Mouse (Mus musculus): ENCODE measurements around the gene Polr2f.

Gene Polr2f

DNA sequence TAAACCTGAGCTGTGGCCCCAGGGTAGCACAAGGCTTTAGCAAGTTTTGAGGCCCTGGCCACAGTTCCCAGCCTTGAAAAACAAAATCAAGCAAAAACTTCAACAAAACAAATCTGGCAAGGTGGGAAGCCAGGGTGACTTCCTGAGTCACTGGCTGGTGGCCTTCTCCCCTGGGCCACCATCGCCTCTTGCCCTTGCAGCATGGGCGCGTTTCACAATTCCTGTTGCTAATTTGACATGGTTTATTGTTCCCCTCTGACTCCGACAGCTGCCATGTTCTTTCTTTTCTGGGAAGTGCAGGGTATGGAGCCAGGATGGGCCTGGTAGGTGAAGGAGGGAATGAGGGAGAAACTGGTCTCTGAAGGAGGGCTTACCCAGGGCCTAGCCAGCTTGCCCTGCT, 18.7 kb upstream of the Polr2f start:
- DNase-seq (ENCODE audit: low read depth, low spot score) = no peak

DNA sequence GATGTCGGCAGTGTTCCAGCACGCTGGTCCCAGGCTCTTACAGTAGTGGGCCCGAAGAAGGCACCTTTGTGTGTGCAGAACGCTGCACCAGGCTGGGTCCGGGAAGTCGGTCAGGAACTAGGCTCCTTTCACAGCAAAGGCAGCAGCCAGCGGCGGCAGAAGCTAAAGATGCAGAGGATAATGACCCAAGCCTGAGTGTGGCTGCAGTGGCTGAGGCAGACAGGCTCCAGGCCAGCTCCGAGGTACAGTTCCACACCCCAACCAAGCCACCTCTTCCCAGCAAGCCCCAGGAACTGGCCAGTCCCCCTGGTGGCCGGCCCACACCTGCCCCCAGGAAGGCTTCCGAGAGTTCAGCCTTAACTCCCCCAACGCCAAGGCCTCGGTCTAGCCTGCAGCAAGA, 18.3 kb upstream of the Polr2f start:
- DNase-seq (ENCODE audit: low read depth, low spot score) = no peak

DNA sequence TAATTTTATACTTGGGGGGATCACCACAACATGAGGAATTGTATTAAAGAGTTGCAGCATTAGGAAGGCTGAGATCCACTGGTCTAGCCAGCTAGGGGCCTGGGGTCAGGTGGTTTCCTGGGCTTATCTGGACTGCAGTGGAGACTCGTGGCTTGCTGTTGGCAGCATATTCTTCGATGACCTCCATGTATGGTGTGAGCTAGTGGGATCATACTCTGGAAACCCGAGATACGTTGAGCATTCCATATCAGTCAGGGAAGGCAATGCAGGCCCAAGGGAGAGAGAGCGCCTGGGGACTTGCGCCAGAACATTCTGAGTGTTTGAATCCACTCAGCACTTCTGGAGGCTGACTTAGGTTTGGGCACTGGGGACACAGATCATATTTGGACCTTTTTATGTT, 17.1 kb upstream of the Polr2f start:
- DNase-seq (ENCODE audit: low read depth, low spot score) = no peak

DNA sequence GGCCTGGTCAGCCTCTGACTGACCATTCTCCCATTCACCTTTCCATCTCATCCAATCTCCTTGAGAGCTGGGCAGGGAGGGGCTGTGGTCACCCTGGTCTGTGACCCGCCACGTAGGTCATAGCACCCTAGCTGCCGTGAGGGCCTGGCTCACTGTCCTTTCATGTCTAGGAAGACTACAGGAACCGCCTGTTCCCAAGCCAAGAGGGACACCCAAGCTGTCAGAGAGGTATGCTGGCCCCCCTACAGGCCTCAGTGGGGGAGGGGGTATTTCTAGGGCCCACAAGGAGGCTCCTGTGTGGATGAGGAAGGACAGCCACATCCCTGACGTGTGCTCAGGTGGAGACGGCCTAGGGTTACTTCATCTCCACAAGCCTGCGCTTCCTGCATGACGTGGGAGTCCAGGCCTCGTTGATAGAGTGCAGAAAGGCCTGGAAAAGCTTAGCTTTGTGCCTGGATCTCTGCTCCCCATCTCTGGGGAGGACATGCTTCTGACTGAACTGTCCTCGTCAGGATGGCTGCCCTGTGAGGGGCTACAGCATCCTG, 16.4 kb upstream of the Polr2f start:
- no peak for DNase-seq (ENCODE audit: low read depth, low spot score)

DNA sequence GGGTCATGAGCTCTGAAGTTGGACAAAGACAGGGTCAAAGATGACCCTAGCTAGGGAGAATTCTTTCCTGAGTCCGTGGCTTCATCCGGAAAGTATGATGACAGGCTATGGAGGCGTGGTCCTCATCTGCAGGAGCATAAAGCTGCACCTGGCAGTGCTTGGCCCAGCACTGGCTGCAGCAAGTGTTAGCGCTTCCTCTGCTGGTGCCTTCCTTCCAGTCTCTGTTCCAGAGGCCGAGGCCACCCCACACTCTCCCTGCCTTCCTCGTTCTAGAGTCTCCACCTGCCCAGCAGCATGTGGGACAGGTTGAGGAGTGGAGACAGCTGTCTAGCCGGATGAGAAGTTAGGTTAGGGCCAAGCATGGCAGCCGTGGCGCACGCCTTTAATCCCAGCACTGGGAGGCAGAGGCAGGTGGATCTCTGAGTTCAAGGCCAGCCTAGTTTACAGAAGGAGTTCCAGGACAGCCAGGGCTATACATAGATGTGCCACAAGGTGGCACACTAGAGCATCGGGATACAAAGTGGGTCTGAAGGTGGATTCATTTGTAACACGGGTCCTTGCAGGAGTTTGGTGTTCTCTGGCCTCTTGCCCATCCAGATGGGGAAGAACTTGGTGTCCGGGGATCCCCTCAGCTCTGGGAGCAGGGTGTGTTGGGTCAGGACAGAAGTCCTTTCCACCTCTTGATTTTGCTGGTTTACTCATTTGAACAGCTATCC, 14.4 kb upstream of the Polr2f start:
- DNase-seq (ENCODE audit: low read depth, low spot score) = peak; percentile 68

DNA sequence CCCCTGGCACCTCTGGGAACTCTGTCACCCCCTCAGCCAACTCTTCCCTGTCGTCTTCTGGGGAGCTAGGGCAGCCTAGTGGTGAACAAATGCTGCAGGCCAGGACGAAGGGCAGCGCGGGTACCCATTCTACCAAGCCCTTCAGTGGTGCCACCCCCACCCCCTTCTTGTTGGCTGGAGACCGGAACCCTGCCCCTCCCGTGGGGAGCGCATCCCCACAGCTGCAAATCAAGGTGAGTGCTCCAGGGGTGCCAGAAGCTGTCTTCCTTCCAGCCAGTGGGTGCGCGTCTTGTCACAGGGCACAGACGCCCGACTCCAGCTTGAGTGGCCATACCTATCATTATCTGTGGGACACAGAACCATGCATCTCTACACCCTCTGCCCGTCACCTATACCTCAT, 13.7 kb upstream of the Polr2f start:
- DNase-seq (ENCODE audit: low read depth, low spot score) = no peak

DNA sequence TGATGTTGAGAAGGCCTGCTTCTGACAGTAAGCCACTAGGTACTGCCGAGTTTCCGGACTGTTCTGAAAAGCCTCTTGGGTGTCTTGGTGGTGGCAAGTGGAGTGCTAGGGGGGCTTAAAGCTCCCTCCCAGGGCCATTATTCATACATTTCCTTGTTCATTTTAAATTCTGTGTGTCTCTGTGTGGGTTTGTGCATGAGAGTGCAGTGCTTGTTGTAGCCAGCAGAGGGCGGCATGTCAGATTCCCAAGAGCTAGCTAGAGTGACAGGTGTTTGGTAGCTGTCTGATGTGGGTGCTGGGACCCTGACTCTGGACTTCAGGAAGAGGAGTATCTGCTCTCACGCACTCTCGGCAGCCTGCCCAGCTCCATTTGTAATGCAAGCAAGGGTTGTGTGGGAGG, 12.6 kb upstream of the Polr2f start:
- no peak for DNase-seq (ENCODE audit: low read depth, low spot score)

DNA sequence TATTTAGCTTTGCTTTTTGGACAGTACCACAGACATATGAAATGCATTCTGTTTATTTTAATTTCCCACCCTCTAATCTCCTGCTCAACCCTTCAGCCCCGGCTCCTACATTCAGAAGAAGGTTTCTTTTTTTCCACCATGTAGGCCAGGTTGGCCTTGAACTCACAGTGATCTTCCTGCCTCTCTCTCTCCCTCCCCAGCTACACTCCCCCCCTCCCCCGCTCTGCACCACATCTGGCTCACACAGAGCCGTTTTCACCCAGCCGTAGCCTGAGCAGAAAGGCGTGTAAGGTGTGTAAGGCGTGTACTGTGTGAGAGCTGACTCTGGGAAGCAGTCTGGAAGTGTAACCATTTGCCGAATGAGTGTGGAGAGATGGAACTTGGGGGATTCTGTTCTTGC, 11.5 kb upstream of the Polr2f start:
- DNase-seq (ENCODE audit: low read depth, low spot score) = no peak

DNA sequence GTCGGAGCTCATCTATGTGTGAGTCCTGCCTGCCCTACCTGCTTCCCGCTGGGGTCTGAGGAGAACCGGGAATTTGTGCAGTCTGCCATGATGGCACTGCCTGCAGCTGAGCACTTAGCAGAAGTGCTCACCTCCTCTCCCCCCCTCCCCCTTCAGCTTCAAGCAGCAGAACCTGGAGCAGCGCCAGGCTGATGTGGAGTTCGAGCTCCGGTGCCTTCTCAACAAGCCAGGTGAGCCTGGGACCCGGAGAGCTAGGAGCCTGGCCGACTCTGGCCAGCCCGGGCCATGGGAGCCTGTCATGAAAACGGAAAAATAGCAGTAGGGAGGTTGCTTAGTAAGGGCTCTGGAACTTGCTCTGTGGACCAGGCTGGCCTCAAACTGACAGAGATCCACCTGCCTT, 10.0 kb upstream of the Polr2f start:
- no peak for DNase-seq (ENCODE audit: low read depth, low spot score)

DNA sequence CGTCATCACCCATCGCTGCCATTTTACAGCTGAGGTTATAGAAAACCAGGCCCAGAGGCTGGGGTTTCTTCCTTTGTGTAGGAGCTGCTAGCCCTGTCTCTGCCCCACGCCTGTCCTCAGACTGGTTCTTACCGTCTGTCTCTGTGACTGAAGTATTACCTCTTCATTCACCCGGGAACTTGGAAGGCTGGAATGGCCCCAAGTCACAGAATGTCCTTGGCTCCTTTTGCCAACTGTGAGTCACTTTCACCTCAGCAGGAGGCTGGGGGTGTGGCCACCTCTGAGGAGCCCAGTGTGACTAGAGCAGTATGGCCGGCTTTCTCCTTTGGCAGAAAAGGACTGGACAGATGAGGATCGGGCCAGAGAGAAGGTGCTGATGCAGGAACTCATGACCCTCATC, 9.4 kb upstream of the Polr2f start:
- no peak for DNase-seq (ENCODE audit: low read depth, low spot score)

DNA sequence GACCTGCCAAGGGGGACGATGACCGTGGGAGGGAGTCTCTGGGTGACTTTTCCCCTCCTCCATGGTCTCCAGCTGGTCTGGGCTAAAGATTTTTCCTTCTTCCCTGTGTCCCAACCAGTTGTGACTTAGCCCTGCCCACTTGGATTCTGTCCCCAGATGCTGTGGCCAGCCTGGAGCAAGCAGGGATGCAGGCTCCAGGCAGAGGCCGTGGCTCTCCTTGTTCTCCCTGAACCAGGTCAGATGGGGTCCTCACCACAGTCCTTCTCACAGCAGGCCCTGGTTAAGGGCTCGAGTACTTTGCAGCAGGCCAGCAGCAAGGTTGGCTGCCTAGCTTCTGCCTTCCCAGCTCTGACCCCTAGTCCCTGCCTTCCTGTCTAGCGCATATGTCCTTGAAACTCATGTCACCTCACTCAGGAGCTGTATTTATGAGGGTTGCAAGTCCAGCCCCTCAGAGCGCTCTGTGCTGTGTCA, 7.6 kb upstream of the Polr2f start:
- no peak for DNase-seq (ENCODE audit: low read depth, low spot score)

DNA sequence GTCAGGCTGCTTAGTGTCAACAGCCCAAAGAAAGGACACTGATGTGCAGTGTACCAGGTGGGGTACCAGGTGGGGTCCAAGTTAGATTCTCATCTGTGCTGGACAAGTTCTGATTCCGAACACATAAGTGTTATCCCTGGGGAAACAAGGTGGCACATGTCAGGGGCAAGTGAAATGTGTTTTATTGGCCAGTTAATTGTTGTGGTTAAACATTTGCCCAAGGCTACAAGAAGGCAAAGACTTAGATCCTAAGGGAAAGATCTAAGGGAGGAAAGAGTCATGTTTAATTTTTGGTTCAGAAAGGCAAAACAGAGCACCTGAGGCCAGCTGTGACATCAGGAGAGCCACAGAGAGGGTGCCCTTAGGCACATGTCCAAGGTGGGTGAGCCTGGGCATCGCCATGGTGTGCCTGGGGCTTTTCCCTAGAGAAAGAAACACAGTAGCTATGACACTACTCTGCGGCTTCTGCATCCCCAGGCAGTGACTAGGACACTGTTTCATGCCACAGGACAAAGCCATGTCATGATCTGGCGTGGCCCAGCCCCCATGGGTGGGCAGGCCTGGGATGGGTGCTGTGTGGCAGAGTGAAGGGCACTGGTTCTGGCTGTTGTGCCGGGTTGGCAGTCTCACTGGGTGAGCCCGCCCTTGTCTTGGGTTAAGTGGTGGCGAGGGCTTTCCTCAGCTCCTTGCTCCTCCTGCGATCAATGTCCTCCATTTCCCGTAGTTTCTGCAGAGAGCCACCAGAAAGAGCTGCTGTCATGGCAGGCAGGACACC, 6.1 kb upstream of the Polr2f start:
- no peak for DNase-seq (ENCODE audit: low read depth, low spot score)

DNA sequence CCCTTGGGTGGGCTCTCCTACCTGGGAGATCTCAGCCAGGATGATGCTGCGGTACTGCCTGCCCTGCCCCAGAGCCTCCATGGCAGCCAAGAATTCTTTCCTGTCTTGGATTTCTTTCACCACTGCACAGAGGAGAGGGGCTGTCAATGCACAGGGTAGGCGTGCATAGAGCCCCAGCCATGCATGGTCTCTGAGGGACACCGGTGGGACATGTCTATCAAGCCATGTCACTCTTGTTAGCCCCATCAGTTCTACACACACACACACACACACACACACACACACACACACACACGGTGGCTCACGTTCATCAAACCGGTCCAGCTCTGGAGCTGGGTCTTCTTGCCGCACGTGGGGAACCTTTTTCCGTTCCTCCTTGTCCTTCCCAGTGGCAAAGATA, 5.5 kb upstream of the Polr2f start:
- DNase-seq (ENCODE audit: low read depth, low spot score) = no peak

DNA sequence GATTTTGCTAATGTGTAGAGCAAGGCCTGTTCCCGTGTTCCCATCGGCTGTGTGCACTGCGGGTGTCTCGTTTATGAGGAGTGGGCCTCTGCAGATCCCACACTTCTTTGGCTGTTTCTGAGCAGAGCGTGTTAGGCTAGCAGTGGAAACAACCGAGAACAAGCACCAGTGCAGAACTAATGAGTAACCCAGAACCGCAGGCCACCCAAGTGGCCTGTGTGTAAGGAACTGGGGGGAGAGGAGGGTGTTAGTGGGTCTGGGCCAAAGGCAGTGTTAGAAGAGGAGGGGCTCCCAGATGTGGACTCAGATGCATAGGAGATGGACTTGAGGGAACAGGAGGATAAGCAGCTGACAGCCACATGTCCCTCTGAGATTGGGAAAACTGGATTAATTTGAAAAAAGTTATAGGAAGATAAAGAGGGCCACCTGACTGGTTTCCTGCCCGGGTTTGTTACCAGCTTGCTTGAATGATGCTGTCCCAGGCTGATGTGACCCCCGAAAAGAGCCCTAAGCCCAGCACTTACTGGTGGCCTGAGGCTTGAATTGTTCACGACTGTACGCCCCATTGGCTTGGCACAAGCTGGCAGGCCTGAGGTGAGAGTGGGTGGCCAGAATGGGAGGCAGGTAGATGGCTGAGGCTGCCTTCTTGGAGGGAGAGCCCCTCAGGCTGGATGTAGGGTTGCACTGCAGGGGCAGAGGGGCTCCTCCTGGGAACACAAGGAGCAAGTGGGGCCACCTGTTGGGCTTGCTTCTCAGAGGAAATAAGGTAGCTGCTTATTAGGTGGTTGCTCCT, 4.8 kb upstream of the Polr2f start:
- peak; percentile 12 for DNase-seq (ENCODE audit: low read depth, low spot score)

DNA sequence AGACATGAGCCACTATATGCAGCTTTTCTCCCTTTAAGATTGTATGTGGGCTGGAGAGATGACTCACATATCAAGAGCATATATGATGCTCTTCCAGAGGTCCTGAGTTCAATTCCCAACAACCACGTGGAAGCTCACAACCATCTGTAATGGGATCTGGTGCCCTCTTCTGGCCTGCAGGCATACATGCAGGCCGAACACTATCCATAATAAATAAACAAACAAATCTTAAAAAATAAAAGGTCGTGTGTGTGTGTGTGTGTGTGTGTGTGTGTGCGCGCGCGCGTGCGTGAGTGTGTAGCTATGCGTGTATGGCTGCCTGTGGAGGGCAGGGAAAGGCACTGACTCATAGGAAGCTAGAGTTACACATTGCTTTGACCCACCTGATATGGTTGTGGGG, 1.2 kb upstream of the Polr2f start:
- no peak for DNase-seq (ENCODE audit: low read depth, low spot score)

DNA sequence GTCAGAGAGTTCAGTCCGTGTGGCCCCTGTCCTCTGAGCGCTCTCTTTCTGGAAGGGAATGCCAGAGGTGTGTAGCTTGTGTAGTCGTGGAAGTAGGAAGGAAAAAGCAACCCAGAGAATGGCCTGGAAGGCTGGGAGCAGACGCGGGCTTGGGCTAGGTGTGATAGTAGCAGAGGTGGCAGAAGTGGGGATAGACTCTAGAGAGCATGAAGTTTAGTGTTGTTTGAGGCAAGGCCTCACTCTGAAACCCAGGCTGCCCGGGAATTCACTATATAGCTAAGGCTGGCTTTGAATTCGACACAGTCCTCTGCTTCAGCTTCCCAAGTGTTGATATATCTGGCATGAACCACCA, 733 bp downstream of the Polr2f start:
- DNase-seq (ENCODE audit: low read depth, low spot score) = no peak

DNA sequence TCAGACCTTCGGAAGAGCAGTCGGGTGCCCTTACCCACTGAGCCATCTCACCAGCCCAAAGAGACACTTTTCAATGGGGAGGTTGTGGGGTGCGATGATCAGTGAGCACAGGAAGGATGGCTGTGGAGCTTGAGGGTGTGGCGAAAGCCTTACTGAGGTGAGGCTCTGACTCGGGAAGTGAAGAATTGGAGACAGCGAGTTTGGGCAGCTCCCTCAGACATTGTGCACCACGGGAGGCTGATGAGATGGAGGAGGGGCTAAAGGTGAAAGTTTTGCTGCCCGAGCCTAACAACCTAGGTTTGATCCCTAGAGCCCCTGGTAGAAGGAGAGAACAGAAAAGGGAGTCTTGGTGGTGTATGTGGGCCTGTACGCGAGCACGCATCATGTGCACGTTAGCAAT, 2.5 kb downstream of the Polr2f start:
- DNase-seq (ENCODE audit: low read depth, low spot score) = no peak

DNA sequence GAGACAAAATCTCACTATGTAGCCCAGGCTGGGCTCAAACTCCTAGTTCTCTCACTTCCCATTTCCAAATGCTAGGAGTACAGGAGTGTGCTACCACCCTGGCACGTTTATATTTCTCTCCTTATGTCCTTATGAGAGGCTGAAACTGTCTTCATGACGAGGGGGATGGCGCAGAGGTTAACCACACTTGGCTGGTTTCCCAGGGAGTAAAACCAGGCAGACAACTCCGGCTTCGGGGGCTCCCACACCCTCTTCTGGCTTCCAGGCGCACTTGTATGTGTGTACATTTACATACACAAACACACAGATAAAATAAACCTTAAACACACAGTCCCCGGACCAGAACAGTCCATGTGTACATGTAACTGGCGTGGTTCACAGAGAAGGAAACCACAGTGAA, 3.2 kb downstream of the Polr2f start:
- DNase-seq (ENCODE audit: low read depth, low spot score) = no peak

DNA sequence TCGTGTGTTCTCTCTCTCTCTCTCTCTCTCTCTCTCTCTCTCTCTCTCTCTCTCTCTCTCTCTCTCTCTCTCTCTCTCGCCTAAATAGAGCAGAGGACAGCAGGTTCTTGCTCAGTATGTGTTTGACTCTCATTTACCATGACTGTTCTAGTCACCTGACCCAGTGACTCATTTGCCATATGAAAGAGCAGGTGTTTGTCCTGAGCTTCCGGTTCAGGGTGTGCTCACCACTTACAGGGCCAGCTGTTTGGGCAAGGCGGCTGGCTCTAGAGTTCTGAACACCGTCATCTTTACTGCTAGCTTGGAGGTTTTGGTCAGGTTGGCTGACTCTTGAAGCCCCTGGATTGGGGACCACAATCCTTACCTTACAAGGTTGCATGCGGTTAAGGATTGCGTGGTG, 4.7 kb downstream of the Polr2f start:
- DNase-seq (ENCODE audit: low read depth, low spot score) = no peak

DNA sequence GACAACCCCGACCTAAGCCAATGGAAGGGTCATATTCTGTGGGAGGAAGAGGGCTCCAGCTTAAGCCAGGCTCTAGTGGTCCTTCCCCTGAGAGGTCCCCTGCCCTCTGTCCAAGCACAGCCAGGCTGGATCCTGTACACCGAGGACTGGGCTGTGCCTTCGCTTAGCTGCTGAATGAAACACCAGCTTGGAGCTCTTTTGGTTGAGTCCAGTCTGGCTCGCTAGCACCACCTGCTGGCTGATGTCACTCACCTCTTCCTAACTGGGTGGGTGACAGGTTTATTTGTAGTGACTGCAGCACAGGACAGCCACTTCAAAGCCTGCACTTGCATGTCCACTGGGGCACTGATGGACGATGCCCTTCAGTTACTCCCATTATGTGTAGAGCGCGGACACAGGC, 7.7 kb downstream of the Polr2f start:
- peak; percentile 85 for DNase-seq (ENCODE audit: low read depth, low spot score)

DNA sequence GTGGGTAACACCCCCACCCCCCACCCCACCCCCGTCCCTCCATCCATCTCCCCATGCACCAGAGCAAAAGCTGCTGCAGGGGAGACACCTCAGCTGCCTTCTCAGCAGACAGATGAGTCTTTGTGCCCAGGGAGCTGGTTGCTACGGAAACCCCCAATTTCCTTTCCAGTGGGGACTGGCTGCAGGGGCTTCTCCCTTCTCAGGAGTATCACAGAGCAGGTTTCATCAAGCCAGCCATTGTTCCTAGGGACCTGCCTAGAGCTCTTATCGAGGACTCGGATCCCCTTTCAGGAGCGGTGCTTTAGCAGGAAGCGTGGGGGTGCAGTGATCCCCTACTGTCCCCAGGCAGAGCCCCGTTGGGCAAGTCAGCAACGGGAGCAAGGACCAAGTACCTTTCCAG, 11.1 kb downstream of the Polr2f start:
- DNase-seq (ENCODE audit: low read depth, low spot score) = peak; percentile 46

DNA sequence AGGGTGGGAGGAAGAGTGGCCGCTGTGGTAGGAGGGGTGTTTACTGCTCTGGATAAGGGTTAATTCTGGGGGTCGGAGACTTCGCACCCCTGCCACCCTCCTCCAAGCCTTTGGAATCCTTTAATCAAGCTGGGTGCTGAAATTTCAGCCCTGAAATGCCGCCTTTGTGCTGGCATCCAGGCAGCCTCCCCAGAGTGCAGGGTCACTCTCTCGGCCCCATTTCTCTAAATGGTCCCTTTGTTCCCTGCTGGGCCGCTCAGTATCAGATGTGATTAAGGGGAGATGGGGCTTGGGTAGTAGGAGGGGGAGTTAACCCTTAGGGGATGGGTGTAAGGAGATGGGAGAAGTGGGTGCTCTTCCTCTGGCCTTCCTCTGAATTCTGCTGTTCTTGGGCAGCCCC, 11.9 kb downstream of the Polr2f start:
- DNase-seq (ENCODE audit: low read depth, low spot score) = no peak
